Mouse (Mus musculus) right cerebral cortex, postnatal 10 days (tissue): ENCODE data around the gene Hnrnpab.
A peak's percentile ranks its signal among the peaks of the same experiment; 100 is the strongest.

ENCODE experiments used
- DNase-seq, 2 experiments: peaks; one replicate each; pipeline ENCODE4 v3.0.0; 2021; ENCODE audit warnings: low spot score in 2 of 2

The Hnrnpab gene

GRCm38 (mm10) chr11:51565951-51566350 is 40.7 kb downstream of the Hnrnpab start:
- DNase-seq: no peak

- no peak for DNase-seq
These were observed 41.6 kb downstream of the Hnrnpab start for GRCm38 (mm10) chr11:51565062-51565461.

GRCm38 (mm10) chr11:51563276-51563675 is 43.4 kb downstream of the Hnrnpab start:
- DNase-seq: no peak

DNA sequence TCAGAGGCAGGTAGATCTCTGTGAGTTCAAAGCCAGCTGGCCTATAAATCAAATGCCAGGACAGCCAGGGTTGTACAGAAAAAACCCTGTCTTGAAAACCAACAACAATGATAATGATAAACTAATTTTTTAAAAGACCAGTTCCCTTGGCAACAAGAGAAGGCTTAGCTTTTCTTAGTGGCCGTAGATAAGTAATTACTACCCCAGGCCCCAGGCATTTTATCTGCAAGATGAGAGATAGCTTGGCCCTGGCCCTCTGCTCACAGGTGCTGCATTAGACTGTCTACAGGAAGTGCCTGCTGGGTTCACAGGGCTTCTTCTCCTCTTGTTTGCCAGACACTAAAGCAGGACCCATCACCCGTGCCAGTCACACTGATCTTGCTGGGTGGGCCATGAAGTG is 51.6 kb downstream of the Hnrnpab start:
- no peak for DNase-seq

- no peak for DNase-seq
These were observed 52.1 kb downstream of the Hnrnpab start for GRCm38 (mm10) chr11:51554590-51554989.

DNA sequence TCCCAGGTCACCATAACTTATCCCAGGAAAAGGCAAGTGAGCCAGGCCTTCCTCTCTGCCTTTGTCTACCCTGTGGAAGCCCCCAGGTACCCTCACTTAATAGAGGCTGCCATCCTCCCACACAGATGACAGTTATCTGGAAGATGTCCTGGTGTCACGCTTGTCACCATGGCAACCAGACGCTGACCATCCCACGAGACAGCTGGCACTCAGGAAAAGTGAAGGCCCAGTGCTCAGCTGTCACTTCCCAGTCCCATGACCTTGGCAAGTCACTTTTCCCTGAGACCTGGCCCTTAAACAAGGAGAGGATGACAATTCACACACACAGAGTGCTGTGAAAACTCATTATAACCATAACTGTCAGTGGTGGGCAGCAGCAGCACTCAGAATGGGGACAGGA is 54.6 kb downstream of the Hnrnpab start:
- DNase-seq: no peak

GRCm38 (mm10) chr11:51551253-51551652 is 55.4 kb downstream of the Hnrnpab start:
- peak; percentile 41 to 58 for DNase-seq
